Mouse (Mus musculus) MEL (cell line): ENCODE data around the gene Tnp2. TPM values are rescaled to one million over a fixed set of nuclear protein-coding genes. Genes with fewer than 3 reads are reported as not detected.

Experiments
- DNase-seq: peaks from one replicate; pipeline ENCODE4 v3.0.0; 2011; ENCODE audit warnings: low read depth, low spot score
- H3K27ac ChIP-seq: 2 replicates; pipeline ENCODE4 v1.5.1; 2012; ENCODE audit warnings: low read depth, mild to moderate bottlenecking, control low read depth, low read length, moderate library complexity; ENCODE audit not compliant: control insufficient read depth
- H3K27me3 ChIP-seq, 2 experiments: fragments of 150-350 bp in 1 of 2; sonication (generic) in 1 of 2; 2 replicates each; pipeline ENCODE4 v1.6.1; 2012; ENCODE audit warnings: low read length in 2 of 2, mild to moderate bottlenecking in 2 of 2, improper control_type of control experiment in 1 of 2, moderate library complexity in 1 of 2; ENCODE audit not compliant: insufficient read depth in 2 of 2, control insufficient read depth in 1 of 2
- H3K36me3 ChIP-seq, 2 experiments: 2 replicates each; pipeline ENCODE4 v1.6.1; 2012 to 2014; ENCODE audit warnings: low read length in 2 of 2, improper control_type of control experiment in 1 of 2, inconsistent platforms in 1 of 2, mild to moderate bottlenecking in 1 of 2; ENCODE audit not compliant: insufficient read depth in 2 of 2, control insufficient read depth in 1 of 2
- H3K4me1 ChIP-seq, 2 experiments: fragments of 150-350 bp in 1 of 2; sonication (generic) in 1 of 2; 2 replicates each; pipeline ENCODE4 v1.6.1; 2012; ENCODE audit warnings: low read length in 2 of 2, improper control_type of control experiment in 1 of 2, mild to moderate bottlenecking in 1 of 2; ENCODE audit not compliant: insufficient read depth in 2 of 2, control insufficient read depth in 1 of 2
- H3K4me3 ChIP-seq, 2 experiments: fragments of 150-350 bp in 1 of 2; sonication (generic) in 1 of 2; 2 replicates each; pipeline ENCODE4 v1.5.1; 2012; ENCODE audit warnings: low read depth in 2 of 2, low read length in 2 of 2, mild to moderate bottlenecking in 2 of 2, moderate library complexity in 2 of 2, control low read depth in 1 of 2, improper control_type of control experiment in 1 of 2; ENCODE audit not compliant: control insufficient read depth in 1 of 2, insufficient read depth in 1 of 2
- H3K79me2 ChIP-seq: 2 replicates; pipeline ENCODE4 v1.6.1; 2012; ENCODE audit warnings: mild to moderate bottlenecking, low read length, moderate library complexity; ENCODE audit not compliant: control insufficient read depth, poor library complexity, insufficient read depth
- H3K9ac ChIP-seq: 2 replicates; pipeline ENCODE4 v1.6.1; 2012; ENCODE audit warnings: low read depth, mild to moderate bottlenecking, control low read depth, low read length, moderate library complexity; ENCODE audit not compliant: control insufficient read depth, poor library complexity, severe bottlenecking
- H3K9me3 ChIP-seq: fragments of 150-350 bp; sonication (generic); replicated peaks from 2 replicates; pipeline ENCODE4 v1.6.1; 2012; ENCODE audit warnings: mild to moderate bottlenecking, low read length, improper control_type of control experiment, moderate library complexity; ENCODE audit not compliant: insufficient read depth
- BHLHE40 ChIP-seq: IDR thresholded peaks from 2 replicates; pipeline ENCODE4 v1.6.1; 2012; ENCODE audit warnings: low read depth, mild to moderate bottlenecking, inconsistent platforms, low read length, improper control_type of control experiment, borderline replicate concordance
- CHD1 ChIP-seq: IDR thresholded peaks from 2 replicates; pipeline ENCODE4 v1.6.1; 2012; ENCODE audit warnings: low read depth, mild to moderate bottlenecking, inconsistent platforms, low read length, improper control_type of control experiment
- CHD2 ChIP-seq: IDR thresholded peaks from 2 replicates; pipeline ENCODE4 v1.6.1; 2011; ENCODE audit warnings: low read length, improper control_type of control experiment
- CTCF ChIP-seq, 3 experiments: IDR thresholded peaks in 2 of 3; conservative IDR thresholded peaks in 1 of 3; 2 replicates each; pipeline ENCODE4 v1.5.1; 2011 to 2012; ENCODE audit warnings: low read length in 3 of 3, low read depth in 2 of 3, mild to moderate bottlenecking in 2 of 3, improper control_type of control experiment in 1 of 3, inconsistent platforms in 1 of 3, mixed read lengths in 1 of 3, moderate library complexity in 1 of 3; ENCODE audit not compliant: control insufficient read depth in 1 of 3, insufficient read depth in 1 of 3, poor library complexity in 1 of 3, severe bottlenecking in 1 of 3
- E2F4 ChIP-seq: IDR thresholded peaks from 2 replicates; pipeline ENCODE4 v1.6.1; 2011; ENCODE audit warnings: low read depth, low read length, improper control_type of control experiment, borderline replicate concordance
- ETS1 ChIP-seq: IDR thresholded peaks from 2 replicates; pipeline ENCODE4 v1.6.1; 2012; ENCODE audit warnings: low read depth, mild to moderate bottlenecking, inconsistent platforms, low read length, improper control_type of control experiment, moderate library complexity
- GABPA ChIP-seq: IDR thresholded peaks from 2 replicates; pipeline ENCODE4 v1.6.1; 2012; ENCODE audit warnings: low read depth, mild to moderate bottlenecking, inconsistent platforms, low read length, improper control_type of control experiment, moderate library complexity
- GATA1 ChIP-seq: IDR thresholded peaks from 2 replicates; pipeline ENCODE4 v1.6.1; 2011; ENCODE audit warnings: low read depth, low read length, improper control_type of control experiment
- HCFC1 ChIP-seq: IDR thresholded peaks from 2 replicates; pipeline ENCODE4 v1.6.1; 2012; ENCODE audit warnings: low read depth, mild to moderate bottlenecking, inconsistent platforms, low read length, improper control_type of control experiment, moderate library complexity
- JUND ChIP-seq: IDR thresholded peaks from 2 replicates; pipeline ENCODE4 v1.6.1; 2011; ENCODE audit warnings: low read depth, mild to moderate bottlenecking, improper control_type of control experiment, low read length
- MAFK ChIP-seq: IDR thresholded peaks from 2 replicates; pipeline ENCODE4 v1.6.1; 2011; ENCODE audit warnings: low read depth, mild to moderate bottlenecking, low read length, improper control_type of control experiment, borderline replicate concordance
- MAX ChIP-seq: IDR thresholded peaks from 2 replicates; pipeline ENCODE4 v1.6.1; 2011; ENCODE audit warnings: low read length, improper control_type of control experiment
- MAZ ChIP-seq: IDR thresholded peaks from 2 replicates; pipeline ENCODE4 v1.6.1; 2012; ENCODE audit warnings: low read depth, mild to moderate bottlenecking, inconsistent platforms, low read length, improper control_type of control experiment
- MXI1 ChIP-seq: IDR thresholded peaks from 2 replicates; pipeline ENCODE4 v1.6.1; 2011; ENCODE audit warnings: mild to moderate bottlenecking, low read depth, low read length, improper control_type of control experiment
- MYB ChIP-seq: IDR thresholded peaks from 2 replicates; pipeline ENCODE4 v1.6.1; 2011; ENCODE audit warnings: mild to moderate bottlenecking, low read depth, low read length, improper control_type of control experiment
- MYC ChIP-seq: IDR thresholded peaks from 2 replicates; pipeline ENCODE4 v1.6.1; 2011; ENCODE audit warnings: low read depth, mild to moderate bottlenecking, low read length, improper control_type of control experiment, moderate library complexity
- NELFE ChIP-seq: IDR thresholded peaks from 2 replicates; pipeline ENCODE4 v1.6.1; 2011; ENCODE audit warnings: low read depth, low read length, improper control_type of control experiment
- NRF1 ChIP-seq: IDR thresholded peaks from 2 replicates; pipeline ENCODE4 v1.6.1; 2014; ENCODE audit warnings: low read depth, mild to moderate bottlenecking, inconsistent platforms, low read length, improper control_type of control experiment, moderate library complexity; ENCODE audit not compliant: poor library complexity, insufficient read depth, severe bottlenecking
- POLR2A ChIP-seq, 2 experiments: IDR thresholded peaks; 2 replicates each; pipeline ENCODE4 v1.6.1; 2011 to 2012; ENCODE audit warnings: low read length in 2 of 2, mild to moderate bottlenecking in 2 of 2, control low read depth in 1 of 2, improper control_type of control experiment in 1 of 2, low read depth in 1 of 2, moderate library complexity in 1 of 2; ENCODE audit not compliant: control insufficient read depth in 1 of 2, insufficient read depth in 1 of 2, poor library complexity in 1 of 2
- RAD21 ChIP-seq: IDR thresholded peaks from 2 replicates; pipeline ENCODE4 v1.6.1; 2011; ENCODE audit warnings: mild to moderate bottlenecking, low read depth, low read length, improper control_type of control experiment
- SIN3A ChIP-seq: IDR thresholded peaks from 2 replicates; pipeline ENCODE4 v1.6.1; 2012; ENCODE audit warnings: low read length, improper control_type of control experiment, inconsistent platforms
- SMC3 ChIP-seq: IDR thresholded peaks from 2 replicates; pipeline ENCODE4 v1.6.1; 2011; ENCODE audit warnings: low read depth, low read length, improper control_type of control experiment
- TAL1 ChIP-seq: IDR thresholded peaks from 2 replicates; pipeline ENCODE4 v1.6.1; 2012; ENCODE audit warnings: mild to moderate bottlenecking, inconsistent platforms, low read length, moderate library complexity, mixed read lengths
- TBP ChIP-seq: IDR thresholded peaks from 2 replicates; pipeline ENCODE4 v1.8.0; 2011; ENCODE audit warnings: low read depth, low read length, improper control_type of control experiment
- TCF12 ChIP-seq: IDR thresholded peaks from 2 replicates; pipeline ENCODE4 v1.6.1; 2014; ENCODE audit warnings: low read depth, mild to moderate bottlenecking, inconsistent platforms, low read length, improper control_type of control experiment, moderate library complexity
- UBTF ChIP-seq: IDR thresholded peaks from 2 replicates; pipeline ENCODE4 v1.6.1; 2012; ENCODE audit warnings: low read depth, mild to moderate bottlenecking, inconsistent platforms, low read length, improper control_type of control experiment, moderate library complexity, borderline replicate concordance; ENCODE audit not compliant: insufficient read depth
- USF1 ChIP-seq: IDR thresholded peaks from 2 replicates; pipeline ENCODE4 v1.6.1; 2014; ENCODE audit warnings: low read depth, mild to moderate bottlenecking, inconsistent platforms, low read length, improper control_type of control experiment, moderate library complexity
- ZC3H11A ChIP-seq: IDR thresholded peaks from 2 replicates; pipeline ENCODE4 v1.6.1; 2012; ENCODE audit warnings: low read depth, mild to moderate bottlenecking, inconsistent platforms, low read length, improper control_type of control experiment
- ZMIZ1 ChIP-seq: IDR thresholded peaks from 2 replicates; pipeline ENCODE4 v1.6.1; 2012; ENCODE audit warnings: low read depth, mild to moderate bottlenecking, inconsistent platforms, low read length, improper control_type of control experiment, moderate library complexity
- ZNF384 ChIP-seq: IDR thresholded peaks from 2 replicates; pipeline ENCODE4 v1.6.1; 2012; ENCODE audit warnings: low read depth, mild to moderate bottlenecking, inconsistent platforms, low read length, improper control_type of control experiment
- polyA plus RNA-seq, 2 experiments: library from polyadenylated mRNA; stranded (reverse) in 1 of 2; unstranded in 1 of 2; fragments of >175 nt in 1 of 2; fragments of >200 nt in 1 of 2; gene quantifications; 2 replicates each; pipeline versions ENCODE4 v1.2.1 to v1.2.4; 2012; ENCODE audit warnings: low replicate concordance in 2 of 2, low read depth in 1 of 2; ENCODE audit not compliant: insufficient read length in 2 of 2, insufficient read depth in 1 of 2, missing spikeins in 1 of 2
- total RNA-seq: library from RNA; depleted of rRNA; stranded (reverse); fragments of 300-350 nt; gene quantifications from 2 replicates; pipeline ENCODE4 v1.2.3, GENCODE M21; 2012

The Tnp2 gene
- total and polyA plus RNA-seq, 3 experiments, result not detected

DNA sequence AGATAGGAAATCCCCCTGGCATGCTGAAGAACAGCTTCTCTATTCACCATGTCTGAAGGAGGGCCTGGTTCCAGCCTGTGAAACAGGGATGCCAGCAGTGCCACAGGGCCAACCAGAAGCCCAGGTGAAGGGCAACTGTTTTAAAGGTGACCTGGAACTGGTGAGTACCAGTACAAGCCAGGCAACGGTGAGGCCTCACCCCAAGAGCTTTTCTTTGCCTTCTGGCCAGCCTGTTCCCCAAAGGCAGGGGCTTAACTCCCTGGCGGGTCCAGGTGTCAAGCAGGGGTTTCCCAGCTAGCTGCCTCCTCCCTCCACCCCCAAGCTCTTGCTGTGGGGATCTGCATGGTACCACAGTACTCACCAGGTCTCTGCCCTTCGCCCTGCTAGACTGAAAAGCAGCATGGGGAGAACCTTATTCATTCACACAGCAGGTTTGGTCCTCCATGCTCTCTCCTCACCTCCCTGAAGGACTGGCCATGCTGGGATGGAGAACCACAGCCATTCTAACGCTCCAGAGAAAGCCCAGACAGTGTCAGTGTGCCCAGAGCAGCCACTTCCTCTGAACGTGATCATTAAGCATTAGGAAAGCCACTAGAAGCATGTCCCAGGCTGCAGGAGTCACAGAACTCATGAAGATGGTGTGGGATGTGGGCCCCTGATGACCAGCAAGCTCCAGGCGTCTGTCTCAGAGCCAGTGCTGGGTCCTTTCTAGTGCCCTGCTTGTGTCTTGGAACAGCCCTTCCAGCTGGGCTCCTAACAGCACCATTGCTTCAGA lies 5.9 kb downstream of the Tnp2 start:
- H3K4me1 ChIP-seq, result peaks cover 0 to 3% of the 10 kb centered on the region in 2 experiments; a peak in 1 of 4 replicates
- TF ChIP-seq MAFK, result no peak
- TF ChIP-seq MYB, result no peak
- TF ChIP-seq NELFE, result no peak
- TF ChIP-seq TBP, result no peak
- no peak for TF ChIP-seq ZNF384
- TF ChIP-seq MYC, result no peak
- TF ChIP-seq POLR2A (IDR thresholded peaks at IDR 0.05; ENCODE audit: control insufficient read depth in 1 of 2, insufficient read depth in 1 of 2, low read depth in 1 of 2, low read length in 2 of 2, poor library complexity in 1 of 2), result no peak
- TF ChIP-seq SMC3, result no peak
- no peak for TF ChIP-seq MAX
- no peak for TF ChIP-seq GABPA
- no peak for TF ChIP-seq ETS1
- no peak for TF ChIP-seq ZMIZ1
- no peak for TF ChIP-seq UBTF
- no peak for TF ChIP-seq USF1
- no peak for TF ChIP-seq E2F4
- no peak for TF ChIP-seq MAZ
- no peak for TF ChIP-seq CTCF (IDR thresholded peaks at IDR 0.05 in 2 of 3, conservative IDR thresholded peaks at IDR 0.05 in 1 of 3; ENCODE audit: control insufficient read depth in 1 of 3, insufficient read depth in 1 of 3, low read depth in 2 of 3, low read length in 3 of 3, poor library complexity in 1 of 3, severe bottlenecking in 1 of 3)
- no peak for TF ChIP-seq NRF1
- TF ChIP-seq RAD21, result no peak
- no peak overlapping the region for H3K9ac ChIP-seq
- H3K4me3 ChIP-seq, result no peak overlapping the region
- no peak overlapping the region for H3K27ac ChIP-seq
- peaks cover 0 to 4% of the 10 kb centered on the region in 2 experiments; a peak in 3 of 4 replicates for H3K27me3 ChIP-seq
- no peaks in the 10 kb centered on the region; the same call in 1 of the 2 replicates for H3K79me2 ChIP-seq
- DNase-seq, result no peak
- no peaks in the 10 kb centered on the region for H3K9me3 ChIP-seq
- H3K36me3 ChIP-seq, result no peaks in the 10 kb centered on the region

DNA sequence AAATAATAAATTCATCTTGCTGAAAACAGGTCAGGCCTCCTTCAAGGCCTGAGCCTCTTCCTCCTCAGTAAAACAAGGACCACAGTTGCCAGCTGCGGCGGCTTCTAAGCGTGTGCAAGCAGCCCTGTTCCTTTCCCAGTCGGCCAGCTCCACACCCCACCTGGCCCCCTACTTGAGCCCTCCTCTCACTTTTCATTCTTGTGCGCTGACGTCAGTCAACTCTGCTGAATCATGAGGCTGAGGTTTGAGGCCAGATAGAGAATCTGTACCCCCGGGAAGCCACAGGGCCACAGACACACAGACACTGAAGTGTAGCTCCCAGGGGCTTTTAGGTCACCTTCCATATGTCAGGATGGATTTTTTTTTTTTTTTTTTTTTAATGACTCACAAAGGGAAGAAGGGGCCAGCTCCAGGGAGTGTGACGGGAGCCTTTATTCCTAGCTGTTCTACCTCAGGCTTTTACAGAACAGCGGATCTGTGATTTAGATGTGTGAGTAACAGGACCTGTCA lies 6.5 kb downstream of the Tnp2 start:
- no peak for DNase-seq
- Histone ChIP-seq H3K9ac (no peak overlapping the region), H3K27ac (no peak overlapping the region), H3K79me2 (no peaks in the 10 kb centered on the region; the same call in 1 of the 2 replicates), H3K4me3 (no peak overlapping the region)
- TF ChIP-seq ETS1 (no peak), MAZ (no peak), MYC (no peak), TCF12 (no peak), BHLHE40 (no peak), ZC3H11A (no peak), CHD1 (no peak), CHD2 (no peak), SIN3A (no peak), GATA1 (no peak), TAL1 (no peak), JUND (no peak), MXI1 (no peak), TBP (no peak), HCFC1 (no peak)
- TF ChIP-seq, all 39 proteins: peak for 0
- Histone ChIP-seq H3K4me1 (peaks cover 0 to 3% of the 10 kb centered on the region in 2 experiments; a peak in 1 of 4 replicates), H3K27me3 (peaks cover 0 to 4% of the 10 kb centered on the region in 2 experiments; a peak in 3 of 4 replicates), H3K9me3 (no peaks in the 10 kb centered on the region), H3K36me3 (no peaks in the 10 kb centered on the region)
